Mouse (Mus musculus): ENCODE data around the gene Wnt16.

DNA sequence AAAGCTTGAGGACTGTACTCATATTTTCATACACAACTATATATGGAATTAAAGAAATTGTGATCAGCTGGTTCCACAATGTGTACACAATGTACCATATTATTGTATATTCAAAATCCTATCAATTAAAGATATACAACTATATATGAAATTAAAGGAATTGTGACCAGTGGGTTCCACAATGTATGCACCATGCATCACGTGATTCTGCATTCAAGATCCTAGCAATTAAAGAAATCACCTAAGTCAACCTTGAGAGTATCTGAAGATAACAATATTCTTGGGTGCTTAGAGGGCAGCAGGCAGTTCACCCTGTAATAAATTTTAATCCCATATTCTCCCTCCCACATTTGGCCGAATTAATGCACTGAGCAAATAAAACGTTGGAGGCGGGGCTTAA is 22.0 kb upstream of the Wnt16 start:
- TF ChIP-seq CTCF (IDR thresholded peaks at IDR 0.05; ENCODE audit: extremely low read depth, insufficient read depth, low read length) (no peak), POLR2A (IDR thresholded peaks at IDR 0.05; ENCODE audit: extremely low read depth, insufficient read depth, low read length) (no peak)
